Mouse (Mus musculus): ENCODE measurements around the gene Dgkq. TPM values are rescaled to one million over a fixed set of nuclear protein-coding genes. Genes with fewer than 3 reads are reported as not detected.

Dgkq gene
- polyA plus RNA-seq, 2 experiments = 1.9 to 4.7 TPM

DNA sequence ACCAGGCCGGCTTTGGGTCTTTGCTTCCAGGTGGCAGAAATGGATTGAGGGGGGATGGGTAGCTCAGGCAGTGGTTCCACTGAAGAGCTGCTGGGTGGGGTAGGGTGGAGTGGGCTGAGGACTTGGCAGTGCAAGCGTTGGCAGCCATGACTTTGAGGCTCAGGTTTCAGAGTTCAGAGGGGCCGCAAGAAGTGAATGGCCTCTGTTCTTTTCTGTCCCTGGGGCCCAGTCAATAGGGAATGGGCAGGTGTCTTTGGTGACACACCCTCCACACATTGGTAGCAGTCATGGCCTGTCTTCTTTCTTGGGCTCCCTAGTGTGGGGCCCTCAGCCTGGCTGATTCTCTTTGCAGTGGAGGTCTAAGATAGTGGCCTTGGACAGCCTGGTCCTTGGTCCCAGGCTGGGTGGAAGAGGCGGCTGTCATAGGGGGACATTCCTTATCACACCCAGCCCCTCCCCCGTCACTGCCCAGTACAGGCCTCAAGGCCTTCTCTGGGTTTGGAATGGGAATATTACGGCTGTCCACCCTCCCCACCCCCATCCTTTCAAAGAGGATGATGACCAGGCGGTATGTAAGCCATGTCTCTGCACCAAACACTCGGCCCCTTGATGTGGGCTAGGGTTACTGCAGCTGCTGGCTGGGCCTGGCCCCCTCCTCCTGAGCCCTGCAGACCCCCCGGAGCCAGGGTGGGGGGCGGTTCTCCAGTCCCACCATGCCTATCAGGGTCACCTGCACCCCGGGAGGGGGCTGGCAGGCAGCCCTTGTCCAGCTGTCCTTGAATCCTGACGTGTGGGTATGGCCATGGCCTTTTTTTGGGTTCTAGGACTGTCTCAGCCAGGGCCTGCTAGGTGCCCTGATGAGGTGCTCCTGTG, 34.5 kb upstream of the Dgkq start:
- H3K4me1 ChIP-seq (replicated peaks; ENCODE audit: control insufficient read depth in 2 of 2, insufficient read depth in 2 of 2, low read length in 1 of 2) = peaks cover 20 to 29% of the 10 kb centered on the region in 2 experiments
- H3K27ac ChIP-seq = no peak overlapping the region
- H3K9me3 ChIP-seq (ENCODE audit: control insufficient read depth, low read length) = no peaks in the 10 kb centered on the region
- 68% methylated on average over 12 of the region's 12 CpGs for WGBS (ENCODE audit: insufficient replicate concordance)
- no peak overlapping the region for H3K4me3 ChIP-seq (ENCODE audit: insufficient read depth in 1 of 2, low read depth in 2 of 2, low read length in 2 of 2)
- TF ChIP-seq EP300 (IDR thresholded peaks at IDR 0.05; ENCODE audit: low read depth) (no peak), CTCF (IDR thresholded peaks at IDR 0.05; ENCODE audit: low read depth) (no peak)
- no peak overlapping the region for H3K9ac ChIP-seq (replicated peaks)
- no peak for ATAC-seq (ENCODE audit: insufficient read depth)
- H3K36me3 ChIP-seq (replicated peaks; ENCODE audit: control insufficient read depth, insufficient read depth, low read depth) = peaks cover 8% of the 10 kb centered on the region
- H3K4me2 ChIP-seq (ENCODE audit: low read depth) = no peak overlapping the region
- DNase-seq (ENCODE audit: low read depth in 3 of 3, low spot score in 3 of 3) = no peak
- H3K27me3 ChIP-seq (ENCODE audit: control insufficient read depth, insufficient read depth, low read length) = no peaks in the 10 kb centered on the region

DNA sequence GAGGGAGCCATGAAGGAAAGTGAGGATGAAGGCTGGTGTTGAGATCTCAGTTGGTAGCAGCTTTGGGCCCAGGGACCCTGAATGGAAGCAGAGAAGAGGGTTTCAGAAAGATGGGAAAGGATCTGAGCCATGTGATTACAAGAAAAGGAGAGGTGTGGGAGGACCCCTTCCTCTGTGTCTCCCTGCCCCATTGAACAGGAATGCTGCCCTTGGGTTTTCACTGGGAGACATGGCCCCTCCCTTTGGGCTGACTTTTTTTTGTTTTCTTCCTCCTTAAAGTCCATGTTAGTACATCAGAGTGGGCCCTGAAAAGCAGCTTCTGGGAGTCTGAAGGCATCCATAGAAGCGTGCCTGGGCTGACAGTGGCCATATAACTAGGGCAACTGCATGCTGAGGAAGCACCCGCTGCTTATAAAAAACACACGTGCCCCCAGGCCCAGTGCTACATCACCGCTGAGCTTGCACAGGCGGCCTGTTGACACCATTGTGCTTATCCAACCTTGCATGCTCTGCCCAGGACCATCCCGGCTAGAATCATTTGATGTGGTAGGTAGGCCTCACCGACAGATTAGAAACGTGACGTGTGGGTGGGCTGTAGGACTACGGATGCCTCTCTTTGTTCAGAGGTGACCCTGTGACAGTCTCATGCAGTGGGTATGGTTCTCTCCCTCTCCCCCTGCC, 32.0 kb upstream of the Dgkq start:
- Histone ChIP-seq H3K36me3 (replicated peaks; ENCODE audit: control insufficient read depth, insufficient read depth, low read depth) (peaks cover 8% of the 10 kb centered on the region), H3K9ac (replicated peaks) (no peak overlapping the region), H3K27ac (no peak overlapping the region), H3K4me1 (replicated peaks; ENCODE audit: control insufficient read depth in 2 of 2, insufficient read depth in 2 of 2, low read length in 1 of 2) (peaks cover 0 to 7% of the 10 kb centered on the region in 2 experiments; a peak in 1 of 4 replicates), H3K9me3 (ENCODE audit: control insufficient read depth, low read length) (no peaks in the 10 kb centered on the region), H3K4me2 (ENCODE audit: low read depth) (no peak overlapping the region), H3K4me3 (ENCODE audit: insufficient read depth in 1 of 2, low read depth in 2 of 2, low read length in 2 of 2) (no peak overlapping the region), H3K27me3 (ENCODE audit: control insufficient read depth, insufficient read depth, low read length) (no peaks in the 10 kb centered on the region)
- ATAC-seq (ENCODE audit: insufficient read depth) = no peak
- 73% methylated on average over 10 of the region's 10 CpGs for WGBS (ENCODE audit: insufficient replicate concordance)
- no peak for DNase-seq (ENCODE audit: low read depth in 3 of 3, low spot score in 3 of 3)
- TF ChIP-seq CTCF (IDR thresholded peaks at IDR 0.05; ENCODE audit: low read depth) (no peak), EP300 (IDR thresholded peaks at IDR 0.05; ENCODE audit: low read depth) (no peak)

DNA sequence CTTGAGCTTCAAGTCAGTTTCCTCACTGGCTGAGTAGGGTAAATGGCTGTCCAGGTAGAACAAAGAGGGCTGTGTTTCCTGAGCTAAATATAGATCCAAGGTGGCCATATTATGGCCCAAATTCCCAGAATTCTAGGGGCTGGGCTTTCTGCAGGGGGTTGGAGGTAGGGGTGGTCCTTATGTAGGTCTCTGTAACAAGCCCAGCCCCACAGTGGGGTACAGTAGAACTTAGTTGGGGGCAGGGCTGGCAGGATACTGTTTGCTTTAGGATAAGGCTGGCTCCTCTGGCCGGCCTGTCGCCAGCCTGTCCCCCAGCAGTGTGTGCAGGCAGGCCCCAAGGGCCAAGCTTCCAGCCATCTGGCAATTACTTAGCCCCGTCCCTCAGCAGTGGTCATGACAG, 30.9 kb upstream of the Dgkq start:
- TF ChIP-seq CTCF (IDR thresholded peaks at IDR 0.05; ENCODE audit: low read depth) (no peak), EP300 (IDR thresholded peaks at IDR 0.05; ENCODE audit: low read depth) (no peak)
- ATAC-seq (ENCODE audit: insufficient read depth) (no peak), DNase-seq (ENCODE audit: low read depth in 3 of 3, low spot score in 3 of 3) (no peak)
- 49% methylated on average over 3 of the region's 3 CpGs for WGBS (ENCODE audit: insufficient replicate concordance)
- H3K4me2 ChIP-seq (ENCODE audit: low read depth) = no peak overlapping the region
- H3K36me3 ChIP-seq (replicated peaks; ENCODE audit: control insufficient read depth, insufficient read depth, low read depth) = peaks cover under 1% of the 10 kb centered on the region
- H3K9me3 ChIP-seq (ENCODE audit: control insufficient read depth, low read length) = no peaks in the 10 kb centered on the region
- no peak overlapping the region for H3K27ac ChIP-seq
- no peak overlapping the region for H3K9ac ChIP-seq (replicated peaks)
- no peak overlapping the region for H3K4me3 ChIP-seq (ENCODE audit: insufficient read depth in 1 of 2, low read depth in 2 of 2, low read length in 2 of 2)
- no peaks in the 10 kb centered on the region for H3K27me3 ChIP-seq (ENCODE audit: control insufficient read depth, insufficient read depth, low read length)
- peaks cover 0 to 9% of the 10 kb centered on the region in 2 experiments; a peak in 2 of 4 replicates for H3K4me1 ChIP-seq (replicated peaks; ENCODE audit: control insufficient read depth in 2 of 2, insufficient read depth in 2 of 2, low read length in 1 of 2)

DNA sequence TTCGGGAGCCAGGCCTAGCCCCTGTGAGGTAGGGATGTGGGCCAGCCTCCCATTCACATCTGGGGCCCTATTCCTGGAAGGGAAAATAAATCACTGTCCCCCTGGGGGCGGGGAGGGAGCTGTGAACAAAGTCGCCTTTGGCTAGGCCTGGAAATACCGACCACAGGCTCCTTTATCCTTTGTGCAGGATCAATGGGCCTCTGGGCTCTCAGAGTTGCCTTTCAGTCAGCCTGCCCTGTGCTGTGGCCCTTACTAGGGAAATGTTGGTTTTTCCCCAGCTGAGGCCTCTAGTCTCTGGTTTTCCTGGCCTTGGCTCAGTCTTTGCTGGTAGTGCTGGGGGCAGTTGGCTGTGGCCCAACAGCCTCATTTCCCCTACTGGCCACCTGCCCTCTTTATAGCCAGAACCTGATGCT, 27.9 kb upstream of the Dgkq start:
- peaks cover 0 to 20% of the 10 kb centered on the region in 2 experiments; a peak in 3 of 4 replicates for H3K4me1 ChIP-seq (replicated peaks; ENCODE audit: control insufficient read depth in 2 of 2, insufficient read depth in 2 of 2, low read length in 1 of 2)
- H3K27ac ChIP-seq = no peak overlapping the region
- H3K4me3 ChIP-seq (ENCODE audit: insufficient read depth in 1 of 2, low read depth in 2 of 2, low read length in 2 of 2) = no peak overlapping the region
- DNase-seq (ENCODE audit: low read depth in 3 of 3, low spot score in 3 of 3) (no peak), ATAC-seq (ENCODE audit: insufficient read depth) (no peak)
- no peaks in the 10 kb centered on the region for H3K9me3 ChIP-seq (ENCODE audit: control insufficient read depth, low read length)
- 67% methylated on average over 4 of the region's 4 CpGs for WGBS (ENCODE audit: insufficient replicate concordance)
- H3K36me3 ChIP-seq (replicated peaks; ENCODE audit: control insufficient read depth, insufficient read depth, low read depth) = no peaks in the 10 kb centered on the region
- no peak overlapping the region for H3K4me2 ChIP-seq (ENCODE audit: low read depth)
- TF ChIP-seq CTCF (IDR thresholded peaks at IDR 0.05; ENCODE audit: low read depth) (no peak), EP300 (IDR thresholded peaks at IDR 0.05; ENCODE audit: low read depth) (no peak)
- no peaks in the 10 kb centered on the region for H3K27me3 ChIP-seq (ENCODE audit: control insufficient read depth, insufficient read depth, low read length)
- no peak overlapping the region for H3K9ac ChIP-seq (replicated peaks)

DNA sequence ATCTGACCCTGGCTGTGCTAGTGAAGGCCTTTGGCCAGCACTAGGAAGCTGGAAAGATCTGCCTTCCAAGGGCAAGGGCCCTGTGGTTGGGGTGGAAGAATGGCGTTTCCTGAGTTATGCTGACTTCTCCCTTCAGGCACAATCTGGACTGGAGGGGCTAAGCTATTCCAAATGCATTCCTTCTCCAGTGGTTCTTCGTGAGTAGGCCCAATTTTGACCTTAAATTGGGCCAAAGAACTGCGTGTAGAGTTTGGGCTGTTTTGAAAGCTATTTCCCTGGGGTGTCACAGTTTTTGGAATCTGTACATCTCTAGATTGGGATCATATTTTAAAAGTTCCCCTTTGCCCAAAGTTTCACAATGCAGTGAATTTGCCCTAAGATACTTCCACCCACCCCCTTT, 27.1 kb upstream of the Dgkq start:
- peaks cover 0 to 26% of the 10 kb centered on the region in 2 experiments; a peak in 3 of 4 replicates for H3K4me1 ChIP-seq (replicated peaks; ENCODE audit: control insufficient read depth in 2 of 2, insufficient read depth in 2 of 2, low read length in 1 of 2)
- WGBS (ENCODE audit: insufficient replicate concordance) = 73% methylated on average over 3 of the region's 3 CpGs
- H3K36me3 ChIP-seq (replicated peaks; ENCODE audit: control insufficient read depth, insufficient read depth, low read depth) = no peaks in the 10 kb centered on the region
- no peaks in the 10 kb centered on the region for H3K27me3 ChIP-seq (ENCODE audit: control insufficient read depth, insufficient read depth, low read length)
- H3K9me3 ChIP-seq (ENCODE audit: control insufficient read depth, low read length) = no peaks in the 10 kb centered on the region
- H3K4me2 ChIP-seq (ENCODE audit: low read depth) = no peak overlapping the region
- TF ChIP-seq CTCF (IDR thresholded peaks at IDR 0.05; ENCODE audit: low read depth) (no peak), EP300 (IDR thresholded peaks at IDR 0.05; ENCODE audit: low read depth) (no peak)
- no peak overlapping the region for H3K9ac ChIP-seq (replicated peaks)
- no peak for DNase-seq (ENCODE audit: low read depth in 3 of 3, low spot score in 3 of 3)
- no peak for ATAC-seq (ENCODE audit: insufficient read depth)
- H3K4me3 ChIP-seq (ENCODE audit: insufficient read depth in 1 of 2, low read depth in 2 of 2, low read length in 2 of 2) = no peak overlapping the region
- no peak overlapping the region for H3K27ac ChIP-seq
